Mouse (Mus musculus): Measurements from ENCODE around the gene Notch1.

The Notch1 gene

GRCm38 (mm10) chr2:26531829-26532228, 15.4 kb upstream of the Notch1 start:
- no peak for DNase-seq (ENCODE audit: low spot score)

- no peak for DNase-seq (ENCODE audit: low spot score)
Observed at GRCm38 (mm10) chr2:26529881-26530280, 13.4 kb upstream of the Notch1 start.

DNA sequence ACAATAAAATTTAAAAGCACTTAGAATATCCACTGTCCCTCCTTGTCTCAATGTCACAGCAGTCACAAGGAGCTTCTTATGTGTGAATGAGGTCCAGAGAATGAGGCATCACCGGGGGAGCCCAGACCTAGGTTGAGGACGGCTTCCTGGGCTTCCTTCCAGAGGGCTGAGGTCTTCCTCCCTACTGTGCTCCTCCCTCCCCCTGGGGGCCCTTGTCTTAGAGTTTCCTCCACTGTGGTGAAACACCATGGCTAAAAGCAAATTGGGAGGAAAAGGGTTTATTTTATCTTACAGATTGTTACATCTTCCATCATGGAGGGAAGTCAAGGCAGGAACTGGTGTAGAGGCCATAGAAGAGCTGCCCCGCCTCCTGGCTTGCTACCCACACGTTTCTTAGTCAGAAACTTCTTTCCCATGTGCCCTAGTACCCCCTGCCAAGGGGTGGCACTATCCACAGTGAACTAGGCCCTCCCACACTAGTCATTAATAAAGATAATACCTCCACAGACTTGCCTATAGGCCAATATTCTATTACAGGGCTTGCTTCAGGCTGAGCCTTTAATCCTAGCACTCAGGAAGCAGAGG, 12.8 kb upstream of the Notch1 start:
- no peak for DNase-seq (ENCODE audit: low spot score)

DNA sequence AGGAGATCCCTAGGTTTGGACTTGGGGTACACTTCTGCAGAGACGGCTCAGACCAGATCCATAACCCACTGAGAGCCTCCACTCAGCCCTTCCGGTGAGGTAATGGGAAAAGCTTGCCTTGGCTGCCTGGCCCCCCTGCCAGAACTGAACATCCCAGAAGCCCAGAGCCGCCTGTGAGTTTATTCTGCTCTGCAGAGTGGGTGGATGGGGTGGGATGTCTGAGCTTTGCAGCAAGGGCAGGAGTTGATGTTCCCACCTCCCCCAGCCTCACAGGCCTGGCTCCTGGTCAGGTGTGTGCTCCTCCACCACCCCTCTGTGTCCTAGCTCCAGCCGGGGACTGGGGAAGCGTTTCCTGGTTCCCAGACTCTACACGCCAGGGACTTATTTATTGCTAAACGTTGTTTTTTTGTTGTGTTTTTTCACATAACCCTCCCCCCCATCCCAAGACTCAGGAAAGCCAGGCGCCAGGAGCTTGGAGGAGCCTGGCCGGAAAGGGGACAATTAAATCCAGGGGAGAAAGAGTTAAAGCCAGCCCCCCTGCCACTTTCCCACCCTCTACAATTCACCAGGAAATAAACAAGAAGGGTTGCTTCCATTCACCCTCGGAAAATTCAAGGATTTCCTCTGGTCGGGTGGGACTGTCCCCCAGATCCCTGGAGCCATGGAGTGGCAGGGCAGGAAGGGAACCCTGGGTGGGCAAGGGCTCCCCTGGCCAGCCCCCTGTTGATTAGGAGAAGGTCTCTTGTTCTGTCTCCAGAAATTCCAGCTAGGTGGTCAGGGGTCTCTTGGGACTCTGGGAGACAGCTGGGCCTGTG, 10.2 kb upstream of the Notch1 start:
- no peak for DNase-seq (ENCODE audit: low spot score)

DNA sequence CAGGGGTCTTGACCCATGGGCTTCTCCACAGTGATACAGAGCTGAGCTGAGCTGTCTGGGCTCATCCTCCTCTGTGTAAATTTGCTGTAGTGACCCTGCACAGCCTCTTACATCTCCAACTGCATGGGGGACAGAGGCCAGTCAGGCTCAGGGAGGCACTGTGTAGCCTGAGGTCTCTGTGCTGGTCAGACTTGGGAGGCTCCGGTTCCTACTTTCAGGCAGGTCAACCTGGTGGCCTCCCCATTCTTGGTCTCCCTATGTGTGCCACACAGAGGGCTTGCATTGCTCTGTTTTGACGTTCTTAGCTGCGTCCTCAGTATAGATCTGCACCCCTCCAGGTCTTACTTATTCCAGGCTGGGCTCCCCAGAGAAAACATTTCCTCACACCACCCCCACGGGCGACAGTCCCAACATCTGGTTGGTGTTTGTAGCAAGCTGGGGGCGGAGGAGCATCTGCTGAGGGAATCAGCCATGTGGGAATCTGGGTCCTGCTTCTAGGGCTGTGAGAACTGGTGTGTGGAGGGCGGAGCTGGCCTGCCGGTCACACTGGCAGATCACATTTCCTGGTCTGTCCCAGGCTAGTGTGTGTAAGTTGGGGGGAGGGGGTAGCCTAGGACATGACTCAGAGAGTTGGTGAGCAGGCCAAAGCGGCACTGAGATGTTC, 9.0 kb upstream of the Notch1 start:
- no peak for DNase-seq (ENCODE audit: low spot score)

GRCm38 (mm10) chr2:26522327-26522726, 5.9 kb upstream of the Notch1 start:
- DNase-seq (ENCODE audit: low spot score), result no peak

DNA sequence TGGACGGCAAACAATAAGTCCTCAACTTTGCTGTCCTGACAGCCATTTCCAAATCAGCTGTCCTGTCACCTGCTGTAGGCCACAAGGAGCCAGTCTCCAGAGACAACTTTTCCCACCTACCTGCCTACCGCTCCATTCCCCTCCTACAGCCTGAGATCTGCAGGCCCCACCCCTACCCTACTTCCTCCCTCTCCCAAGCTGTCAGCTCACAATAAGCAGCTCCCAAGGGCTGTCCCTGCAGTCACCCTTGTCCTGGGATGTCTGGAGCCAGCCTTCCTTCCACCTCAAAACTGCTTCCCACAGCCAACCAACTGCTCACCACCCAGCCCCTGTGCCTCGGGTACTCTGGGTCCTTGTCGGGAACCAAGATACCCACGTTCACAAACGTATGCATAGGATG, 3.3 kb upstream of the Notch1 start:
- no peak for DNase-seq (ENCODE audit: low spot score)

GRCm38 (mm10) chr2:26516987-26517386, 524 bp upstream of the Notch1 start:
- DNase-seq (ENCODE audit: low spot score), result no peak

DNA sequence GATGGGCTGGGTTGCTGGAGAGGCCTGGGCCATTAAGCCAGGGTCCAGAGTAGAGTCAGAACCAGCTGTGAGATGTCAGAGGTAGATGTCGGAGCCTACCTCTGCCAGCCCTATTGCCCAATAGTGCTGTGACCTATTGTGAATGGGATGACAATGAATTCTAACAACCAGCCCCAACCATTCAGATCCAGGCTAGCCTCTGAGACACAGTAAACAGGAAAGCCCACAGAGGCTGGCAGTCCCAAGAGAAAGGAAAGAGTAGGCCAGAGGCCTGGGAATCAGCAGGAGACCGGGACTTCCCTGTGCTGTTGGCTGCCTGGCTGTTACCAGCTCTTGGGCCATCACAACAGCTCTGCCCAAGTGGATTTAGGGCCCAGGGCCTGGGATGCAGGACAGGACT, 1.1 kb downstream of the Notch1 start:
- DNase-seq (ENCODE audit: low spot score), result no peak

DNA sequence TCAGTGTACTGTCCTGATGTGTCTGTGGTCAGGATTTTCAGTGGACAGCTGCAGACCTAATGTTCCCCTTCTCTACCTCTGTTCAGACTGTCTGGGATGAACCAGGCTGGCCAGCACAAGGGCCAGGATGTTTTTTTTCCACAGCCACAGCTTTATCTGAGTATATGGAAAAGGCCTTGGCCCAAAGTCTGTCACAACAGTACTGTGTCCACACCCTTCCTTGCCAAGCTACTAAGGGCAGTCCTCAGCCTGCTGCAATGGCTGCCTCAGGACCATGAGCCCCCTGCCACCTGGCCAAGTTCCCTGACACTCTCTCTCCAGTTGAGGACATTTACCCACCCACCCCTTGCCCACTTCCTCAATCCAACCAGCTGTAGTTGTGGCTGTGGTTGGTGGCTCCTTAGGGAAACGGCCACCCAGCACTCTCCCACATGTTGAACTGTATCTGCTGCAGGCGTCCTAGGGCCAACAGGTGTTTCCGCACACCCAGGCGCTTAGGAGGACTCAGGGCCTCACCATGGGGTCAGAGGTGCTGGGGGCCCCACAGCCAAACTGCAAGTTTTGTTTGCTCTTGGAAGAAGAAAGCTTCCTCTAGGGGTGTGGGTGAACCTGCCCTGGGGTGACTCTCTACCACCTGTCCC, 3.2 kb downstream of the Notch1 start:
- DNase-seq (ENCODE audit: low spot score), result no peak

- DNase-seq (ENCODE audit: low spot score), result no peak
Observed at GRCm38 (mm10) chr2:26508661-26509060, 7.8 kb downstream of the Notch1 start.

DNA sequence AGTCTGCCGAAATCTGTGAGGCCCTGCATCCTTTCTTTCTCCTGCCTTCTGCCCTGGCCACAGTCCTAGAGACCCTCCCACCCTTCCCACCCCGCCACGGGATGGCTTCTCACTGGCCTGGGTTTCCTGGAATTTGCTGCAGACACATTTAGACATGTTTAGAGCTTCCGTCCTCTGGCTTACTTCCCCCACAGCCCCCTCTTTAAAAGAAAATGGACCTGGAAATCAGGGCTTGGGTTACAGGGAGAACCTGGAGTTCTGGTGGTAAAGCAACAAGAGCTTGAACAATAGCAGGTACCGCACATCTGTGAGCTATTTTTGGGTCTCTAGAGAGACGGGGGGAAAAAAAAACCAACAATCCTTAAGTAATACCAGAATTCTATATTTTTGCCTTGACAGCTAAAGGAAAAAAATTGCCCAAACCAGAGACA, 8.5 kb downstream of the Notch1 start:
- no peak for DNase-seq (ENCODE audit: low spot score)

- peak; percentile 53 for DNase-seq (ENCODE audit: low spot score)
Observed at GRCm38 (mm10) chr2:26507481-26507886, 9.0 kb downstream of the Notch1 start.

DNA sequence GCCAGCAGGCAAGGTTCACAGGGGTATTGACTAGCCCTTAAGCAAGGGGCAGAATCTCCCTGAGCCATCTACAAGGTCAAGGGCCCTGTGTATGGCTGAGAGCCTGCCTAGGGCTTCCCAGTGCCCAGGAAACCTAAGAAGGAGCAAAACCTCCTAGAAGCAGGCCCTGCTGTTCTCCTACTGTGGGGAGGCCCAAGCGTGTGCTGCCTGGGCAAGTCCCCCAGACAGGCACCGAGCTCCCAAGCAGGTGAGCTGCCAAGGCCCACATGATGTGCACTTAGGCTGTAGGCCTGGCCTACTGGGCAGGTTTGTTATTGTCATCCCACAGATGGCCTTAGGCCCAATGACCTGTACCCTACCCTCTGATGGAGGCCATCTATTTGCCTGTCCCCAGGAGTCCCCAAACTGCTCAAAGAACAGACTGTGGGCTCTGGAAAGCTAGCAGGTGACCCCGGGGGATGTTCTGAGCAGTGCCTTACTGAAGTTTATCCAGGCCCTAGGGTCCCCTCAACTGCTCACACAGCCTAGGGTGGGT, 9.7 kb downstream of the Notch1 start:
- DNase-seq (ENCODE audit: low spot score), result no peak

- DNase-seq (ENCODE audit: low spot score), result no peak
Observed at GRCm38 (mm10) chr2:26504772-26505480, 11.5 kb downstream of the Notch1 start.

- DNase-seq (ENCODE audit: low spot score), result peak; percentile 93
Observed at GRCm38 (mm10) chr2:26503661-26504575, 12.5 kb downstream of the Notch1 start.

GRCm38 (mm10) chr2:26502863-26503631, 13.4 kb downstream of the Notch1 start:
- DNase-seq (ENCODE audit: low spot score), result peak; percentile 62

DNA sequence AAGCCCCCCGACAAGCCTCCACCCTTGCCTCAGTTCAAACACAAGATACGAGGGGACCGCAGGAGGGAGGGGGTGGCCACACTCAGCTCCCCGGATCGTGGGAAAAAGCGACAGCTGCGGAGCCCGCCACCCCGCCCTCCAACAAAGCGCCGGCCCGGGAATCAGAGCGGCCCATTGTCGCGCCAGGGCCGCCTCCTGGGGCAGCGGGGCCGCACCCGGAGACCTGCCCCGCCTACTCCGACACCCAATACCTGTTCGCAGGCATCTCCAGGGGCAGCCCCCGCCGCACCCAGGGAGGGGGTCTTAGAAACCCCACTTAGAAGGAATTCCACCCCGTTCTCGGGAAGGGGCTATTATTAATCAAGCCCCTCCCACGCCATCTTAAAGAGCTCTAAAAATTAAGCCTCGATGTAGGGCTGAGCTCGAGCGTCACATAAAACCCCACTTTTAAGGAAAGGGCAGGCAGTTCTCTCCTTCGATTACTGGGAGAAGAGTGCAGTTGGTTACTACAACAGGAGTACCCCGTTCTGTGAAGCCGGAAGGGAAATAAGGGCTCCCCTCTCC, 14.1 kb downstream of the Notch1 start:
- DNase-seq (ENCODE audit: low spot score), result peak; percentile 86

GRCm38 (mm10) chr2:26501651-26502141, 14.8 kb downstream of the Notch1 start:
- DNase-seq (ENCODE audit: low spot score), result peak; percentile 90
